Mouse (Mus musculus): Measurements from ENCODE around the gene Hagh. TPM values are rescaled to one million over a fixed set of nuclear protein-coding genes. Genes with fewer than 3 reads are reported as not detected.
A peak's percentile ranks its signal among the peaks of the same experiment; 100 is the strongest.

Hagh gene
- total RNA-seq, 2 experiments from 2014 or later: 157 to 357 TPM

DNA sequence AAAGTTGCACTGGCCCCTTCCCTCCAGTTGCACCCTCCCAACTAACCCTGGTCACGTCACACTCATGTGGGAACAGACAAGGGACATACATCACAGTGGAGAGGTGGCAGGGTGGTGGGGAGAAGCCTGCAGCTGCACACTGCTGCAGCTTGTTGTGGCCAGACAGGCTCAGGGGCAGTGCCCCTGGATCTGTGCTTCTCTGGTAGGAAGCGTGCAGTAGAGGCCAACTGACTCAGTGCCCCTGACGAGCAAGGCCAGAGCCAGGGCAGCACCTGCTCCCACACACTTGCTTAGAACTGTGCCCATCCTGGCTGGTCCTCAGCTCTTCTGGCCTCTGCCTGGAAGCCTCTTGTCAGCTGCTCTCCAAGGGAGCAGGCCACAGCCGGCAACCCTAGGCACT lies 57.7 kb downstream of the Hagh start:
- ATAC-seq (replicated peaks; ENCODE audit: low FRiP score, poor library complexity, severe bottlenecking): no peak

DNA sequence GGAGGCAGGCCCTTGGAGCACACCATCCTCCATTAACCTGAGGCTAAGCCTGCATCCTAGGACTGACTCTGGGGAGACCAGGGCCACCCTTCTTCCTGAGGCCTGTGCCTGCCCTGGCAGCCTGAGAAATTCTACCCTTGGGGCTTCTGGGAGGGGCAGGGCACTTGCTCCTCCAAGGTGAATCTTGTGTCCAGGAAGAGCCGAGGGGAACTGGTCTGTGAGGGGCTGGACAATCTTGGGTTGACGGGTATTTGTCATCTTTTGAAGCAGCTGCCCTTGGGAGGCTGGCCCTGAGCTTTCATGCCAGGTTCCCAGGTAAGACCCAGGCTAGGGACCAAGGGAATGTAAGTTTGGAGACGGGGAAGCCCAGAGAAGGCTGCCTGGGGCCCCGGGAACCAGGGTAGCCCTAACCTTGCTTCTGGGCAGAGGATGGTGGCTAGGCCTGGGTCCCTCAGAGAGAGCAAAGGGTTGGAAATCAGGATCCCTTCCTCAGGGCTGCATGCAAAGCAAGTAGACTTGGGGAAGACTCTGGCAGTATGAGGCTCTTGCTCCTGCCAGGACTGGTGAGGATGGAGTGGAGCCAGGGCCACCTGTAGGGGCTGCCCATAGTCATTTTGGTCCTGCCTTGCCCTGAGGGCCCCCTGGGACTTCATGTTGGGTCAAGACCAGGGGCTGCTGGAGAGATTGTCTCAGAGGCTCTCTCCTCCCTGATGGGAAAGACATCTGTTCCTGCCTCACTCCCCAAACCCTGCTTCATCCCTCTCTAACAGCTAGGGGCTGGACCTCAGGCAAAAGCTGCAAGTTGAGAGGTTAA lies 58.3 kb downstream of the Hagh start:
- no peak for ATAC-seq (replicated peaks; ENCODE audit: low FRiP score, poor library complexity, severe bottlenecking)

DNA sequence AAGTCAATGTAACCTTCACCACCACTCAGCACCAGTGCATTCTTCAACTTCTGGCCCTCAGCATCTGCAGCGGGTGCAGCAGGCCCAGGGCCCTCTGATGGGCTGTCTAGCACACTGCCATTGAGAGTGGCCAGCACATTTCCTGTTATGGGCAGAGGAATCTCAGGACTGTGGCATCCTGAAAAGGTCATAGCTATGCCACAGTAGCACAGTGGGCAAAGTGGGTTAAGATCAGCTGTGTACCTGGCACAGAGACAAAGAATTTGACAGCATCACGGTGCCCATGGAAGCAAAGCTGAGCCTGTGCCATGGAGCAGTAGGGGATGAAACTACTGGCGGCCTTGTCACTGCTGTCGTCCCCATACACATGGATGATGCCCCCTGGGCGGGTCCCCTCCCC lies 59.2 kb downstream of the Hagh start:
- no peak for ATAC-seq (replicated peaks; ENCODE audit: low FRiP score, poor library complexity, severe bottlenecking)

DNA sequence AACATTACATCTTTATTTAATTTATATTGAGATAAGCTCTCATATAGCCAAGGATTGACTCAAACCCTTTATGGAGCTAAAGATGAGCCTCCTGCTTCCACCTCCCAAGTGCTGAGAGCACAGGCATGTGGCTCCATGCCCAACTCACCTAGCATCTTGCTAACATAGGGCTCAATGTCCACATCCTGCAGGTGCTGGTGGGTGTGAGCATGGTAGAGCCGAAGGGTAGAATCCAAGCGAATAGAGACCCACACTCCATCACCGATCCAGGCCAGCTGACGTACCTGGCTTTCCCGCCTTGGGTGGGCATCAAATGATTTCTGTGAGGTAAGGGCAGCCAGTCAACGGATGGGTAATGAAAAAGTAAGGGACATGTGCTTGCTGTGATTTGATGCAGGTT lies 60.1 kb downstream of the Hagh start:
- no peak for ATAC-seq (replicated peaks; ENCODE audit: low FRiP score, poor library complexity, severe bottlenecking)

DNA sequence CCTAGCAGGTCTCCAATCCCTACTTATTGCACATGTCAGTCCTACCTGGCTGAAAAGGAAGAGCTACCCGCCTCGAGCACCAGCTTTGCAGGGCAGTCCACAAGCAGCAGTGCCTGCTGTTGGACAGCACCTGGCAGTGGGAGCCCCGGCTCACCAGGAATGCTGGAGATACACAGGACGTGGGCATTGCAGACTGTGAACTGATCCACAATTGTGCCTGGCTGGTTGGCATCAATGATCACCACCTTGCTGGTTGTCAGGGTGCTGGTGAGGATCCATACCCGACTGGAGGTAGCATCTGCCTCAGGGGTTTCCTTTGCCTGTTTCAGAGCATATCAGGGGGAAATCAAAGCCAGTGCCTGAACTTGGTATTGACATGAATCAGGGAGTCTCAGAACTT lies 62.2 kb downstream of the Hagh start:
- no peak; the same call in 1 of the 2 replicates for ATAC-seq (replicated peaks; ENCODE audit: low FRiP score, poor library complexity, severe bottlenecking)

DNA sequence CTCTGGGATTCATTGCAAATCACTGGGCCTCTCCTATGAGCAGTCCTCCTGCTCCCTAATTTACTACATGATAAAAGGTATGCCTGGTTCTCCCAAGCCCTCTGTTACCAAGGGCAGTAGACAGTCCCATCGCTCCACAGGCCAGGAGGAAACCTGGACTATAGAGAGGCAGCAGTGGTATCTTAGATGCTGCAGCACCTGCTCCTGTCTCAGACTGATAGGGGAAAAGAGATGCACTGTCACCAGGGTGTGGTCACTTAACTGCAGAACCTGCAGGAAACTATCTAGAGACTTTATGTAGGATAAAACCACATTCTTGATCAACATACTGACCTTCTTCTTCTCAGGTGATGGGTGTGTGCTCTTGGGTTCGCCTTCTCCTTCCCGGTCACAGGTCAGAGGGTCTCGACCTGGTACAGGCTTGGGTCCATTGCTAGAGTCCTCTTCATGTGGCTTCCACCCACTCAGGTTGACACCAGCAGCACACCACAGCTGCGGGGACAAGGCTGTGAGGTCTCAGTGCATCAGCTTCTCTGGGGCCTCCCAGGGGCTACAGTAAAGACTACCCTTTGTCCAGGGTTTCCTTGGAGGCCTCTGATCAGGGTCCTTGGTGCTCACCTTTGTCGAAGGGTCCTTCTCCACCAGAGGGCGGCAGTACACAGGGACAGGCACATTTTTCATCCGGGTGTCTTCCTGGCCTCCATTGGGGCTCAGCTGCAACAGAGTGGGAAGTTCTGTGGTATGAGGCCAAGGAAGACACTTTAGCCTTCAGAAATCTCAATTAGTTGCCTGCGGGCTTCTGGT lies 62.9 kb downstream of the Hagh start:
- ATAC-seq (replicated peaks; ENCODE audit: low FRiP score, poor library complexity, severe bottlenecking): peak; percentile 88

DNA sequence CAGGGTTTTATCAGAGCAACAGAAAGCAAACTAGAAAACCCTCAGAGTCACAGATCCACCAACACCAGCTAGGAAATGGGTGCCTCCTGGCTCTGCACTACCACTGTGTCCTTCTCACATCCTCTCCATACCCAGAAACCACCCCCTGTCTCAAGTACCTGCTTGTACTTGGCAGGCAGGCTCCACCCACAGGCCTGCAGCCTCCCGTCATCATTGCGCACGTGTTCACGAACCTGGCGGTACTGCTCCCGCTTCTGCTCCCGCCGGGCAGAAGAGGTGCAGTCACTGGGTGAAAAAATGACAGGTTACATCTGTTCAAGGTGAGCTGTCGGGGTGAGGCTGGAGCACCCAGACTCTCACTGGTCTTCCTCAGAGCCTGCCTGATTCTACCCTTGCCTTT lies 63.8 kb downstream of the Hagh start:
- no peak for ATAC-seq (replicated peaks; ENCODE audit: low FRiP score, poor library complexity, severe bottlenecking)

DNA sequence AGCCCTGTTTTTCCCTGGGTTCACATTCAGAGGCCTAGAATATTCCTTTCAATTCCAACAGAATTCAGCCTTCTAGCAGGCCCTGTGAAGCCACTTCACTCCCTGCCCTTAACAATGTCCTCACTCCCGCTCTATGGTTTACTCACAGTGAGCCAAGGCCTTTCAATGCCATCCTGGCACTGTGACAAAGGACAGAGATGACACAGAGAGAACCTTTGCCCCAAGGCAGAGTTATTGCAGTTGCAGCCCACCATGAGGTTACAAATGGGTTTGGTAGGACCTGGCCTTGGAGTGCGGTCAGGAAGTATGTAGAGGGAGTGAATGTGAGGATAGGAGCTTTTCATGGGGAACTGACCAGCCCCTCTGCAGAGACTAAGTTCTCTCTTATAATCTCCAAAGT lies 67.6 kb downstream of the Hagh start:
- no peak for ATAC-seq (replicated peaks; ENCODE audit: low FRiP score, poor library complexity, severe bottlenecking)

DNA sequence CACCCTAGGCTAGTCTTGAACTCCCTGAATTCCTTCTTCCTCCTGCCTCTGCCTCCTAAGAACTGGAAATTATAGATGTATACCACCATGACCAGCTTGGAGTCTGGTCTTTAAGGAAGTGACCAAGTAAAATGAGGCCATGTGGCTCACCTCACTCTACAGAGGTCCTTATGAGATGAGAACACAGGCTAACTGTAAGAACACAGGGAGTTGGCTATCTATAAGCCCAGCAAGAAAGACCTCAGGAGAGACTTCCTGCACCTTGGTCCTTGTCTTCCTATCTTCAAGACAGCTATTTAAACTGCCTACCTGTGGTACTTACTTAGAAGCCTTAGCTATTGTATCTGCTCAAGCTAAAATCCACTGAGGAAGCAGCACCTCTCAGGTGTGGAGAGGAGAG lies 74.0 kb downstream of the Hagh start:
- no peak for ATAC-seq (replicated peaks; ENCODE audit: low FRiP score, poor library complexity, severe bottlenecking)

Other genes with a start within 250 kb of the Hagh start
- 49.0 and 56.6 TPM in 2 replicates for gene Tsc2, start 207.5 kb upstream of the Hagh start, total RNA-seq (2015; ENCODE audit: low replicate concordance)
- gene Tsc2, start 207.5 kb upstream of the Hagh start, total RNA-seq (2017; ENCODE audit: low replicate concordance): 13.5 and 28.4 TPM in 2 replicates
- gene Nthl1, start 207.5 kb upstream of the Hagh start, total RNA-seq (2015; ENCODE audit: low replicate concordance): not detected in 2 replicates
- gene Nthl1, start 207.5 kb upstream of the Hagh start, total RNA-seq (2017; ENCODE audit: low replicate concordance): 0.39 and 1.1 TPM in 2 replicates
- 0.84 TPM in 1 of 2 replicates, not detected in the other for gene Slc9a3r2, start 189.8 kb upstream of the Hagh start, total RNA-seq (2015; ENCODE audit: low replicate concordance)
- gene Slc9a3r2, start 189.8 kb upstream of the Hagh start, total RNA-seq (2017; ENCODE audit: low replicate concordance): not detected in 2 replicates
- not detected in 2 replicates for gene Npw, start 181.7 kb upstream of the Hagh start, total RNA-seq (2015; ENCODE audit: low replicate concordance)
- not detected in 2 replicates for gene Npw, start 181.7 kb upstream of the Hagh start, total RNA-seq (2017; ENCODE audit: low replicate concordance)
- gene Zfp598, start 170.5 kb upstream of the Hagh start, total RNA-seq (2015; ENCODE audit: low replicate concordance): 13.4 and 18.4 TPM in 2 replicates
- 9.2 and 12.0 TPM in 2 replicates for gene Zfp598, start 170.5 kb upstream of the Hagh start, total RNA-seq (2017; ENCODE audit: low replicate concordance)
- not detected in 2 replicates for gene Syngr3, start 150.2 kb upstream of the Hagh start, total RNA-seq (2015; ENCODE audit: low replicate concordance)
- gene Syngr3, start 150.2 kb upstream of the Hagh start, total RNA-seq (2017; ENCODE audit: low replicate concordance): not detected in 2 replicates
- gene Gfer, start 144.0 kb upstream of the Hagh start, total RNA-seq (2015; ENCODE audit: low replicate concordance): 9.6 and 15.9 TPM in 2 replicates
- 14.0 and 15.7 TPM in 2 replicates for gene Gfer, start 144.0 kb upstream of the Hagh start, total RNA-seq (2017; ENCODE audit: low replicate concordance)
- gene Noxo1, start 143.9 kb upstream of the Hagh start, total RNA-seq (2015; ENCODE audit: low replicate concordance): not detected in 2 replicates
- gene Noxo1, start 143.9 kb upstream of the Hagh start, total RNA-seq (2017; ENCODE audit: low replicate concordance): not detected in 2 replicates
- 5.8 and 10.1 TPM in 2 replicates for gene Tbl3, start 132.5 kb upstream of the Hagh start, total RNA-seq (2015; ENCODE audit: low replicate concordance)
- 4.8 and 9.0 TPM in 2 replicates for gene Tbl3, start 132.5 kb upstream of the Hagh start, total RNA-seq (2017; ENCODE audit: low replicate concordance)
- not detected in 2 replicates for gene Rnf151, start 122.1 kb upstream of the Hagh start, total RNA-seq (2015; ENCODE audit: low replicate concordance)
- gene Rnf151, start 122.1 kb upstream of the Hagh start, total RNA-seq (2017; ENCODE audit: low replicate concordance): not detected in 2 replicates
- 1,299 and 1,601 TPM in 2 replicates for gene Rps2, start 122.0 kb upstream of the Hagh start, total RNA-seq (2015; ENCODE audit: low replicate concordance)
- gene Rps2, start 122.0 kb upstream of the Hagh start, total RNA-seq (2017; ENCODE audit: low replicate concordance): 315 and 526 TPM in 2 replicates
- 178 and 200 TPM in 2 replicates for gene Ndufb10, start 115.7 kb upstream of the Hagh start, total RNA-seq (2015; ENCODE audit: low replicate concordance)
- 84.0 and 122 TPM in 2 replicates for gene Ndufb10, start 115.7 kb upstream of the Hagh start, total RNA-seq (2017; ENCODE audit: low replicate concordance)
- not detected in 2 replicates for gene Rpl3l, start 112.3 kb upstream of the Hagh start, total RNA-seq (2015; ENCODE audit: low replicate concordance)
- not detected in 2 replicates for gene Rpl3l, start 112.3 kb upstream of the Hagh start, total RNA-seq (2017; ENCODE audit: low replicate concordance)
- 108 and 112 TPM in 2 replicates for gene Msrb1, start 103.5 kb upstream of the Hagh start, total RNA-seq (2015; ENCODE audit: low replicate concordance)
- gene Msrb1, start 103.5 kb upstream of the Hagh start, total RNA-seq (2017; ENCODE audit: low replicate concordance): 29.5 and 61.6 TPM in 2 replicates
- gene Hs3st6, start 87.2 kb upstream of the Hagh start, total RNA-seq (2015; ENCODE audit: low replicate concordance): not detected in 2 replicates
- not detected in 2 replicates for gene Hs3st6, start 87.2 kb upstream of the Hagh start, total RNA-seq (2017; ENCODE audit: low replicate concordance)
- not detected in 2 replicates for gene Meiob, start 35.9 kb upstream of the Hagh start, total RNA-seq (2015; ENCODE audit: low replicate concordance)
- gene Meiob, start 35.9 kb upstream of the Hagh start, total RNA-seq (2017; ENCODE audit: low replicate concordance): not detected in 2 replicates
- 50.5 and 87.6 TPM in 2 replicates for gene Fahd1, start 10.2 kb downstream of the Hagh start, total RNA-seq (2015; ENCODE audit: low replicate concordance)
- gene Fahd1, start 10.2 kb downstream of the Hagh start, total RNA-seq (2017; ENCODE audit: low replicate concordance): 73.2 and 83.4 TPM in 2 replicates
- gene Igfals, start 25.9 kb downstream of the Hagh start, total RNA-seq (2015; ENCODE audit: low replicate concordance): 0.84 TPM in 1 of 2 replicates, not detected in the other
- gene Igfals, start 25.9 kb downstream of the Hagh start, total RNA-seq (2017; ENCODE audit: low replicate concordance): not detected in 2 replicates
- 31.9 and 50.8 TPM in 2 replicates for gene Nubp2, start 46.2 kb downstream of the Hagh start, total RNA-seq (2015; ENCODE audit: low replicate concordance)
- gene Nubp2, start 46.2 kb downstream of the Hagh start, total RNA-seq (2017; ENCODE audit: low replicate concordance): 35.0 and 44.1 TPM in 2 replicates
- gene Spsb3, start 46.5 kb downstream of the Hagh start, total RNA-seq (2015; ENCODE audit: low replicate concordance): 84.0 and 90.5 TPM in 2 replicates
- 47.5 and 65.7 TPM in 2 replicates for gene Spsb3, start 46.5 kb downstream of the Hagh start, total RNA-seq (2017; ENCODE audit: low replicate concordance)
- 6.3 and 14.4 TPM in 2 replicates for gene Eme2, start 54.9 kb downstream of the Hagh start, total RNA-seq (2015; ENCODE audit: low replicate concordance)
- gene Eme2, start 54.9 kb downstream of the Hagh start, total RNA-seq (2017; ENCODE audit: low replicate concordance): 12.7 and 24.5 TPM in 2 replicates
- gene Mrps34, start 55.0 kb downstream of the Hagh start, total RNA-seq (2015; ENCODE audit: low replicate concordance): 8.3 and 9.6 TPM in 2 replicates
- 9.1 and 19.4 TPM in 2 replicates for gene Mrps34, start 55.0 kb downstream of the Hagh start, total RNA-seq (2017; ENCODE audit: low replicate concordance)
- gene Nme3, start 56.4 kb downstream of the Hagh start, total RNA-seq (2015; ENCODE audit: low replicate concordance): 151 and 169 TPM in 2 replicates
- 95.5 and 101 TPM in 2 replicates for gene Nme3, start 56.4 kb downstream of the Hagh start, total RNA-seq (2017; ENCODE audit: low replicate concordance)
- 132 and 177 TPM in 2 replicates for gene Mapk8ip3, start 96.8 kb downstream of the Hagh start, total RNA-seq (2015; ENCODE audit: low replicate concordance)
- gene Mapk8ip3, start 96.8 kb downstream of the Hagh start, total RNA-seq (2017; ENCODE audit: low replicate concordance): 264 and 268 TPM in 2 replicates
- gene Jpt2, start 120.5 kb downstream of the Hagh start, total RNA-seq (2015; ENCODE audit: low replicate concordance): 33.2 and 39.0 TPM in 2 replicates
- gene Jpt2, start 120.5 kb downstream of the Hagh start, total RNA-seq (2017; ENCODE audit: low replicate concordance): 21.4 and 25.6 TPM in 2 replicates
- gene Cramp1l, start 175.6 kb downstream of the Hagh start, total RNA-seq (2015; ENCODE audit: low replicate concordance): 49.9 and 54.4 TPM in 2 replicates
- 38.1 and 53.4 TPM in 2 replicates for gene Cramp1l, start 175.6 kb downstream of the Hagh start, total RNA-seq (2017; ENCODE audit: low replicate concordance)
- 129 and 130 TPM in 2 replicates for gene Ift140, start 175.9 kb downstream of the Hagh start, total RNA-seq (2015; ENCODE audit: low replicate concordance)
- 239 and 264 TPM in 2 replicates for gene Ift140, start 175.9 kb downstream of the Hagh start, total RNA-seq (2017; ENCODE audit: low replicate concordance)
- gene Tmem204, start 243.4 kb downstream of the Hagh start, total RNA-seq (2015; ENCODE audit: low replicate concordance): not detected in 2 replicates
- gene Tmem204, start 243.4 kb downstream of the Hagh start, total RNA-seq (2017; ENCODE audit: low replicate concordance): not detected in 2 replicates

Measured in erythroid progenitor cell, adult 5-6 weeks (primary cell).